Mouse (Mus musculus) kidney, adult 8-10 months (tissue): ENCODE results near the gene Arhgap23.
A peak's percentile ranks its signal among the peaks of the same experiment; 100 is the strongest.

Experiments
- DNase-seq, 2 experiments: peaks; one replicate each; pipeline ENCODE4 v3.0.0; 2022

Arhgap23 gene

DNA sequence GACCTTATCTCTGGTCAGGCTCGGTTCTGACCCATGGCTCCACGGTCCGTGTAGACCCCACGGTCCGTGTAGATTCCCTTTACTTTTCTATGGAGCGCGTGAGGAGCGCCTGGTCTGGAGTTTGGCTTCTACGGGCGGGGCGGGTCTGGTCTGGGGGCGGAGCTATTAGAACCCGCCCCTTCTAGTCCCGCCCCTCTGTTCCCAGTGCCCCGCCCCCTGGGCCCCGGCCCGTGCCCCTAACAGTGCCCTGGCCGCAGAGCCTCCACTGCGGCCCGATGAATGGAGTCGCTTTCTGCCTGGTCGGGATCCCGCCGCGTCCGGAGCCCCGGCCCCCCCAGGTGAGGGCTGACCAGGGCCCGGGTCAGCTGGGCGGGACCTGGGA, at the start of gene Arhgap23:
Gene Arhgap23 (plus strand): TSS at position 204 of the 382 bp plus-strand sequence.
- peak in 1 of 2 experiments; percentile 55 for DNase-seq

- DNase-seq = no peak
Observed at GRCm38 (mm10) chr11:97365556-97365955, 49.8 kb upstream of the Arhgap23 start.

DNA sequence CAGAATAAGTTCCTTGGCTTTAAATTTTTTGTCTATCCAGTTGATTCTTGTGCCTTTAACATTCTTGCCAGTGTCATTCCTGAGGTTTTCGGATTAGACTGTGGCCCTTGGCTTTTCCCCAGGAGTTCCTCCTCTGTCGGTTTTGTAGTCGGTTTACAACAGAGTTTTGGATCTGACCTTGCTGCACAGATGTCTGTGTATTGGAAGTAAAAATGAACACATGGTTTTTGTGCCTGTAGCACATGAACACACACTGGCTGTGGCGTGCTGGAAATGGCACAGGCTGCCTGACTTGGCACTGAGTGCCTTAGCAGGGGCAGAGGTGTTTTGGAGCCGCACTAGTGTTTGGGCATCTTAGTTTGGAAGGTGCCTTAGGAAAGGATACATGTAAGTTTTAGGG, 46.8 kb upstream of the Arhgap23 start:
- DNase-seq = no peak

DNA sequence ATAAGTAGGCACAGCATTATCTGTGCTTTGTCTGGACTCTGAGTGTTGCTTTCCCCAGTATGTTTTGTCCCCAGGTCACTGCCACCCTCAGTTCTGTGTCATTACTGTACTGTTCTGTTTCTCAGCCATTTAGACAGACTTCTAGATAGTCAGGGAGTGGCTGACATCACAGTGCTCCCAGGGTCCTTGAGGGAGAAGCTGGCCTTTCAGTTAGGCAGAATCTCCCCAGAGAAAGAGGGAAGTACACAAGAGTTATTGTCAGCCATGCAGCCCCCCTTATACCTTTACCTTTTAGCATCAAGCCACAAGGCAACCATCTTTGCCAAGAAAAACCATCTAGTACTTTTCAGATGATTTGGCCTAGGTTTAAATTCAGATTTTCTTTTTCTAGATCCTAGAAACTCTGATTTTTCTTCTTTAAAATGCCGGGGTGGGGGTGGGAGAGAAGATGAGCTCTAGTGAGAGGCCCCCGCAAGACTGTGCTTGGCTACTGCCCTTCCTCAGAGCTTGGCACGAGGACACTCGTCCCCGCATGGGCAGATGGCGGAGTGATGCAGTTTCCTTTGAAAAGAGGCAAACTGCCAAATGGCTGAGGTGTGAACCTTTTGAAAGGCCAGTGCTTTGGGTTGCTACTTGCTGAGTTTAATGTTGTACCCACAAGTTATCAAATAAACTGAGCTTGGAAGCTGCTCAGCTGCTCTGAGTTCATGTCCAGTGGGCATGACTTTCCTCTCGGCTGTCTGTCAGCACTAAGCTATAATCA, 44.8 kb upstream of the Arhgap23 start:
- peak; percentile 61 to 76 for DNase-seq

GRCm38 (mm10) chr11:97372159-97372864, 43.0 kb upstream of the Arhgap23 start:
- DNase-seq = no peak

GRCm38 (mm10) chr11:97373402-97373801, 41.9 kb upstream of the Arhgap23 start:
- DNase-seq = no peak

GRCm38 (mm10) chr11:97380036-97380435, 35.3 kb upstream of the Arhgap23 start:
- DNase-seq = peak; percentile 54 to 66

- no peak for DNase-seq
Observed at GRCm38 (mm10) chr11:97383017-97383416, 32.3 kb upstream of the Arhgap23 start.

DNA sequence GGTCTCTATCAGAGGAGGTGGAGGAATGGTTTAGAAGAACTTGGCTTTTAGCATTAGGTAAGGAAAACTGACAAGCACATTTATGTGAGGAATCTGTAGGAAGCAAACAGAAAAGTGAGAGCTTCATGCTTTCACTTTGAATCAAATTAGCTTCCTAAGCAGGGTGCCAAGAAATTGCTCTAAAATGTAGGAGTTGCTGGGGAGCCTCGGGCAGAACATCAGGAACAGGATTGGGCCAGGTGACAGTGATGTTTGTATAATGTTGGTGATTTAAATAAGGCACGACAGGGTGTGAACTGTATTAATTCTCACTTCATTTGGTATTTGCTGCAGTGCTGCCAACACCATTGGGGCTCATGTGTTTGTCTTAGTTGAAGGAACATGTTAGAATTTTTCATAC, 31.6 kb upstream of the Arhgap23 start:
- DNase-seq = no peak

- no peak for DNase-seq
Observed at GRCm38 (mm10) chr11:97387811-97388210, 27.5 kb upstream of the Arhgap23 start.

DNA sequence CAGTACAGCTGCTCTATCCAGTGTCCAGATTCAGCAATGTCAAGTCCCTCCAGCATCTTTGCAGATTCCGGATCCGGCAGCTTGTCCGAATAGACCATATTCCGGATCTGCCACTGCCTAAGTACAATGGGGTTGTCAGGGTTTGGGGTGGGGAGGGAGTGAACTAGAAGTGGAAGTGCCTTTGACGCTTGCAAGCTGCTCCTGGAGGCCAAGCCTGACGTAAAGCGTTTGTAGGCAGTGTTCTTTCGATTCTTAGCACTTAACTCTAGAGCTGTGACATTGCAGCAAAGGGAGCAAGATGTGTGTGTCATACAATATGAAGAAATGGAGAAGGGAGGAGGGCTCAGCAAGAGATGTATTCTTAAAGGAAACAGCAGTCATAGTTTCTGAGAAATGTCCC, 26.2 kb upstream of the Arhgap23 start:
- no peak for DNase-seq

- DNase-seq = no peak
Observed at GRCm38 (mm10) chr11:97393658-97394057, 21.7 kb upstream of the Arhgap23 start.

DNA sequence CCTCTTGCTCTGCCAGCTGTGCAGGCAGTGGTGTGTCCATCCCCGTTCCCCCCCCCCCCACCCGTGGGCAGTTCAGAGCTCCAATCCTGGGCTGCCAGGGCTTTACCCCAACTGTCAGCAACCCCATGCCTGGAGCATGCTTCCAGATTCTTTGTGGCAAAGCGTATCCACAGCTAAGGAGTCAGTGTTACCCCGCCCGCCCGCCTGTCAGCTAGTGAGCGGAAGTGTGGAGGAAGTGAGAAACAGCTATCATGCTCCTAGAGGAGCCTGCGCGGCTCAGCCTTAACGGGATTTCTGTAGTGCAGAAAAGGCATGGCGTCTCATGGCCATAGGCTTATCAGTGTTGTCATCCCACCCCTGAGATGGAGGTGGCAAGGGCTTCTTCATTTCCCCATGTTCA, 21.2 kb upstream of the Arhgap23 start:
- no peak for DNase-seq

GRCm38 (mm10) chr11:97398506-97398905, 16.8 kb upstream of the Arhgap23 start:
- peak in 1 of 2 experiments; percentile 28 for DNase-seq

- peak; percentile 76 to 83 for DNase-seq
Observed at GRCm38 (mm10) chr11:97399958-97400710, 15.2 kb upstream of the Arhgap23 start.

GRCm38 (mm10) chr11:97401082-97401481, 14.3 kb upstream of the Arhgap23 start:
- DNase-seq = no peak

DNA sequence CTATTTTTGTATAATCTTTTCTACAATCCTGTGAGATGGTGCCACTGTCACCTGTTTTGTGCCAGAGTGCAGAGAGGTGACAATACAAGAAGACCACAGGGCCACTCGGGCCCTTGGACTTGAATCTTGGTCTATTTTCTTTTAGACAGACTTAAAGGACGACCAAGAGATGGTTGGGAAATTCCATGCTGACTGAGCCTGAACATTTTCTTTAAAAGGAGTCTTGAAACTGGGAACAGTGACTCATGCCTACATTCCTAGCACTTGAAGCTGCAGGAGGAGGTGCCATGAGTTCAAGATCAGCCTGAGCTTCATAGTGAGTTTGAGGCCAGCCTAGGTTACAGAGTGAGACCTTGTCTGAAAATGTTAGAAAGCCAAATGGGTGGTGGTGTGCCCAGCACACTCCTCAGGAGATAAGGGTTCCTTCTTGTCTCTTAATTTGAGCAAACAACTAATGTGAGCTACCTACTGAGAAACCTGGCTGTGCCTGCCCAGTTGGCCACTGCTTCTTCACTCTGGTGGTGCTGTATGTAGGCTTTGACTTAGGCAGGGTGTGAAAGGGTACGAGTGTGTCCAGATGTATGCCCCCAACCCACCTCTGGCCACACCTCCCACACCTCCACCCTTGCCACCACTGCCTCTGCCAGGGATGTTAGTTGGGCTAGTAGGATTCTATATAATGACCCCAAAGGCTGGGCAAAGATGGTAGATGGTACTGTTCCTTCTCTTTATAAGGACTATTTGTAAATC, 13.5 kb upstream of the Arhgap23 start:
- DNase-seq = no peak

DNA sequence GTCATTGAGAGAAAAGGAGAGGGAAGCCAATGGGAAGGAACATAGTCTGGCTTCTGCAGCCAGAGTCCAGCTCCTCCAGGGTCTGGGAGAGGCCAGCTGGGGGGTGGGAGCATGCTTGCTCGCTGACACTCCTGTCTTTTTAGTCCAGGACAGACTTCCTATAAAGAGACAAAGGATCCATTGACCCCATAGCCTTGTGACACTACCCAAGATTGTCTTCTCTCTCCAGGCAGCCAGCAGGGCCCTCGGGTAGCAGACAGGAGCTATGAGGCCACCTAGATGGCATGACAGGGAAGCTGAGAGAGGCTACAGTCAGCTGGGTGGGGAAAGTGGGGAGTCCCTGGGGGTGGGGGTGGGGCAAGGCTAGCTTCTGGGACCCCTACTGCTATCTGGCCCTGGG, 12.6 kb upstream of the Arhgap23 start:
- no peak for DNase-seq

DNA sequence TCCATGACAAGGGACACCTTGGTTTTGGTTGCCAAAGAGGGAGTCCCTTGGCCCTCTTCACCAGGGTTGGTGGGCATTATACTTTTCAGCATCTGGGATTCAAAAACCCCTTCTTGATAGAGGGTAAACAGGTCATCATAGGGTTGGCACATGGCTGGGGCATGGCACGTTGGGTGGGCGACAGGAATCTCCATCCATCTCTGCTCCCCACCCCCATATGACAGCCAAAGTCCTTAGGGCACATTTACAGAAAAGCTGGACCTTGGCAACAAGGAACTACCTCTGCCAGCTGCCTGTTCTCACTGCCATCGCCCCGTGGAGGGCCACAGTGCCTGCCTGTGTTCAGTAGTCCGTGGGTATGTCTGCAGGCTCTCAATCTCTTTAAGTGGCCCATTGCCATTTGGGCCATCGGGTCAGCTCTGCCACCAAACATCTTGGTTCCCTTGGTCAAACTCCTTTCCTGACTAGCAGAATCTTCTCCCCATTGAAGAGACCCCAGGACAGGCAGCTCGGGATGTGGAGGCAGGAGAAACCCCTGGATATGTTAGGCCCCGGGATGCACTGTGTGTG, 11.6 kb upstream of the Arhgap23 start:
- no peak for DNase-seq

- DNase-seq = no peak
Observed at GRCm38 (mm10) chr11:97404184-97404760, 11.1 kb upstream of the Arhgap23 start.

DNA sequence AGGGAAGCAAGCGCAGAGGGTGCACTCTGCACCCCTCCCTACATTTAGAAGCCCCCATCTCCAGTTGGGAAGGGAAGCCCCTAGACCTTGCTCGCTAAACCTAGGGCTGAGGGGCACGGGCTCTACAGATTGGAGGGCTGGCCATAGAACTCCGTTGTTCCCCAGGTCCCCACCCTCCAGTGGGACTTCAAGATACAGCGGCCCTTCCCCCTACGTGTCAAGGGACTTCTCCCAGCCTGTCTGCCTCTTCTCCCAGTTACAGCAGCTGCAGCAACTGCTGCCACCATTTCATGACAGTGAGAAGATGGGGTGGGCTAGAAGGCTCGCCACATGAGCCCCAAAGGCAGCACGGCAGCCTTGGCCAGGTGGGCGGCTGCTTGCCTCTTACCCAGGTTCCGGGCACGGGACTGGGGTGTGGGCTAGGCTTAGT, 10.6 kb upstream of the Arhgap23 start:
- DNase-seq = no peak
